Mouse (Mus musculus) limb, embryonic 15.5 days (tissue): ENCODE results near the gene Ulk3. TPM values are rescaled to one million over a fixed set of nuclear protein-coding genes. Genes with fewer than 3 reads are reported as not detected.

Source experiments
- ATAC-seq: fragments of 200-750 bp; cut with Nextera tagmentation; 2 replicates; pipeline ENCODE4 v1.8.0; 2017; ENCODE audit warnings: low read depth, moderate TSS enrichment; ENCODE audit not compliant: insufficient number of reproducible peaks, low FRiP score, low TSS enrichment
- H3K27ac ChIP-seq: fragments of 300-500 bp; sonication (generic); 2 replicates; pipeline ENCODE4 v1.5.1; 2015; ENCODE audit warnings: moderate library complexity, mild to moderate bottlenecking, inconsistent platforms
- H3K27me3 ChIP-seq: fragments of 300-500 bp; sonication (generic); 2 replicates; pipeline ENCODE4 v1.6.1; 2015; ENCODE audit warnings: inconsistent platforms
- H3K36me3 ChIP-seq: fragments of 300-500 bp; sonication (generic); 2 replicates; pipeline ENCODE4 v1.6.1; 2015; ENCODE audit warnings: inconsistent platforms
- H3K4me1 ChIP-seq: fragments of 300-500 bp; sonication (generic); 2 replicates; pipeline ENCODE4 v1.6.1; 2015; ENCODE audit warnings: inconsistent platforms
- H3K4me2 ChIP-seq: fragments of 300-500 bp; sonication (generic); 2 replicates; pipeline ENCODE4 v1.6.1; 2015; ENCODE audit warnings: mild to moderate bottlenecking, inconsistent platforms
- H3K4me3 ChIP-seq: fragments of 300-500 bp; sonication (generic); 2 replicates; pipeline ENCODE4 v1.5.1; 2015; ENCODE audit warnings: mild to moderate bottlenecking, inconsistent platforms
- H3K9ac ChIP-seq: fragments of 300-500 bp; sonication (generic); 2 replicates; pipeline ENCODE4 v1.6.1; 2015; ENCODE audit warnings: inconsistent platforms
- H3K9me3 ChIP-seq: fragments of 300-500 bp; sonication (generic); 2 replicates; pipeline ENCODE4 v1.6.1; 2016; ENCODE audit warnings: inconsistent platforms
- WGBS: fragments of 180-500 bp; shearing (Covaris S2); methylation state at CpG from one replicate; pipeline ENCODE4 v1.1.7; 2015; 5-methylcytosine and 5-hydroxymethylcytosine counted together
- polyA plus RNA-seq: library from polyadenylated mRNA; unstranded; fragments of >200 nt; fragmentation: Nextera tagmentation; extraction: Ambion mirVana; gene quantifications from 2 replicates; pipeline ENCODE4 v1.2.1, GENCODE M21; 2015

Ulk3 gene
- polyA plus RNA-seq, 1 experiment from 2014 or later, result 23.2 TPM

DNA sequence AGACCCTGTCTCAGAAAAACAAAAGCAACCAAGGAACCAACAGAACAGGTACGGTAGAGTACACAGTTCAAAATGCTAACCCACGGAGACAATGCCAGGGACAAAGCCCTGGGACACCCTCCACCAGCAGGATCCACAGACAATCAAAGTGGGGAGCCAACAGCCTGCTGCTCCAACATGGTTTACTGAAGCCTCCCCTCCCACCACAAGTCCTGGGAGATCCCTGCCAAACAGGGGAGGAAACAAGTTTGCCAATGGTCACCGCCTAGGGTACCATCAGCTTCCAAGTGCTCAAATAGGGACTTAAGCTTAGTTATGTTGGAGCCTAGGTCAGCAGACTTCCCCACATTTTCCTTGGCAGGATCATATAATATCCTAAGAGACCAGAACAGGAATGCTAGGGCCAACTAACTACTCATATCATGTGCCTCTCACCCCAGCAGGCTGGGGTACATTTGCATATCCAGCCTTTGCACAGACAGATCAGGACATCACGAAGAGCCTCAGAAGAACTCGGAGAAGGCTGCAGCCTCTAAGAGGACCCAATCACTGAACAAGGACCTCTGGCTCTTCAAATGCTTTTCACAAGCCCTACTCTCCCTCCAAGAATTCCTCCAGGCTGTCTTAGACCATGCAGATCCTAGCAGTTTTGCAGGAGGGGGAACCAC is 50.5 kb downstream of the Ulk3 start:
- Histone ChIP-seq H3K4me1 (peaks cover 76% of the 10 kb centered on the region), H3K27me3 (no peaks in the 10 kb centered on the region), H3K4me2 (peak overlapping the region; percentile 46), H3K36me3 (peaks cover 11% of the 10 kb centered on the region; the same call in 1 of the 2 replicates), H3K27ac (peak overlapping the region; percentile 88), H3K4me3 (peak overlapping the region; percentile 18), H3K9ac (peak overlapping the region; percentile 23; the same call in 1 of the 2 replicates), H3K9me3 (no peaks in the 10 kb centered on the region)
- 53% methylated on average over 5 of the region's 5 CpGs for WGBS
- no peak for ATAC-seq

GRCm38 (mm10) chr9:57640384-57640783 is 51.1 kb downstream of the Ulk3 start:
- WGBS, result 5% methylated on average over 15 of the region's 15 CpGs
- Histone ChIP-seq H3K4me1 (peaks cover 78% of the 10 kb centered on the region), H3K36me3 (peaks cover 11% of the 10 kb centered on the region; the same call in 1 of the 2 replicates), H3K27ac (peak overlapping the region; percentile 88), H3K4me2 (peak overlapping the region; percentile 46), H3K9me3 (no peaks in the 10 kb centered on the region), H3K4me3 (peak overlapping the region; percentile 18), H3K27me3 (no peaks in the 10 kb centered on the region), H3K9ac (0 out of 2 replicates have a peak overlapping the region, but pooled peaks have one; percentile 23)
- peak; percentile 46; the same call in 1 of the 2 replicates for ATAC-seq

DNA sequence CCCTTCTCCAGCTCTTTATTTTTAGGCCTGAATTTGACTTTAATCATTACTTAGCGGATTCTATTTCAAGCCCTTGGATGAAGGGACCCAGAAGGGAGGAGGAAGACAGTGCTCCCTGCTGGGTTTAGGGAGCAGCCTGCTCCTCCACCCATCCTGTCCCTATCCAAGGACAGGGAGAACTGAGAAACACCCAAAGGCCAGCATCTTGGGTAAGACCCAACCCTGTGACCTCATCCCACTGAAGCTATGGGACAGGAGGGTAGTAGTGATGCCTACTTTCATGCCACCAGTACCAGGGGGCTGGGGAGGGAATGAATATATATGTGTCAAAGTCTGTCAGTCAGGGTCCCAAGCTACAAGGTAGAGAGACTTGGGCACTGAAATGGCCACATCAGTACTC is 51.8 kb downstream of the Ulk3 start:
- H3K4me2 ChIP-seq, result peak overlapping the region; percentile 46
- no peaks in the 10 kb centered on the region for H3K27me3 ChIP-seq
- H3K4me3 ChIP-seq, result peak overlapping the region; percentile 18
- H3K9me3 ChIP-seq, result no peaks in the 10 kb centered on the region
- peaks cover 11% of the 10 kb centered on the region; the same call in 1 of the 2 replicates for H3K36me3 ChIP-seq
- no peak for ATAC-seq
- peak overlapping the region; percentile 0; the same call in 1 of the 2 replicates for H3K9ac ChIP-seq
- H3K27ac ChIP-seq, result peak overlapping the region; percentile 88
- WGBS, result 83% methylated on average over 1 of the region's 1 CpGs
- H3K4me1 ChIP-seq, result peaks cover 80% of the 10 kb centered on the region

- Histone ChIP-seq H3K4me3 (no peak overlapping the region; the same call in 1 of the 2 replicates), H3K4me1 (peaks cover 79% of the 10 kb centered on the region), H3K36me3 (peaks cover 11% of the 10 kb centered on the region; the same call in 1 of the 2 replicates), H3K27me3 (no peaks in the 10 kb centered on the region), H3K27ac (0 out of 2 replicates have a peak overlapping the region, but pooled peaks have one; percentile 88), H3K9me3 (no peaks in the 10 kb centered on the region), H3K4me2 (no peak overlapping the region), H3K9ac (no peak overlapping the region)
- no peak for ATAC-seq
- WGBS, result 79% methylated on average over 13 of the region's 13 CpGs
These were observed 52.7 kb downstream of the Ulk3 start for GRCm38 (mm10) chr9:57641775-57642550.

- Histone ChIP-seq H3K9ac (peak overlapping the region; percentile 100; the same call in 1 of the 2 replicates), H3K36me3 (peaks cover 11% of the 10 kb centered on the region; the same call in 1 of the 2 replicates), H3K4me1 (peaks cover 65% of the 10 kb centered on the region), H3K27ac (peak overlapping the region; percentile 27; the same call in 1 of the 2 replicates), H3K4me2 (peak overlapping the region; percentile 83), H3K9me3 (no peaks in the 10 kb centered on the region), H3K27me3 (no peaks in the 10 kb centered on the region), H3K4me3 (peak overlapping the region; percentile 94)
- no peak for ATAC-seq
- WGBS, result 65% methylated on average over 9 of the region's 9 CpGs
These were observed 54.1 kb downstream of the Ulk3 start for GRCm38 (mm10) chr9:57643169-57643855.

GRCm38 (mm10) chr9:57643856-57644180 is 54.6 kb downstream of the Ulk3 start:
- Histone ChIP-seq H3K4me1 (peaks cover 60% of the 10 kb centered on the region), H3K36me3 (peaks cover 11% of the 10 kb centered on the region; the same call in 1 of the 2 replicates), H3K4me2 (peak overlapping the region; percentile 83), H3K27me3 (no peaks in the 10 kb centered on the region), H3K4me3 (peak overlapping the region; percentile 94), H3K27ac (peak overlapping the region; percentile 27; the same call in 1 of the 2 replicates), H3K9me3 (no peaks in the 10 kb centered on the region), H3K9ac (peak overlapping the region; percentile 100)
- 29% methylated on average over 7 of the region's 7 CpGs for WGBS
- no peak for ATAC-seq

GRCm38 (mm10) chr9:57644442-57644943 is 55.2 kb downstream of the Ulk3 start:
- Histone ChIP-seq H3K4me1 (peaks cover 53% of the 10 kb centered on the region), H3K9me3 (no peaks in the 10 kb centered on the region), H3K4me3 (peak overlapping the region; percentile 94), H3K9ac (peak overlapping the region; percentile 100), H3K4me2 (peak overlapping the region; percentile 83), H3K36me3 (peaks cover 11% of the 10 kb centered on the region; the same call in 1 of the 2 replicates), H3K27ac (peak overlapping the region; percentile 96), H3K27me3 (no peaks in the 10 kb centered on the region)
- no peak for ATAC-seq
- WGBS, result under 1% methylated on average over 18 of the region's 18 CpGs

DNA sequence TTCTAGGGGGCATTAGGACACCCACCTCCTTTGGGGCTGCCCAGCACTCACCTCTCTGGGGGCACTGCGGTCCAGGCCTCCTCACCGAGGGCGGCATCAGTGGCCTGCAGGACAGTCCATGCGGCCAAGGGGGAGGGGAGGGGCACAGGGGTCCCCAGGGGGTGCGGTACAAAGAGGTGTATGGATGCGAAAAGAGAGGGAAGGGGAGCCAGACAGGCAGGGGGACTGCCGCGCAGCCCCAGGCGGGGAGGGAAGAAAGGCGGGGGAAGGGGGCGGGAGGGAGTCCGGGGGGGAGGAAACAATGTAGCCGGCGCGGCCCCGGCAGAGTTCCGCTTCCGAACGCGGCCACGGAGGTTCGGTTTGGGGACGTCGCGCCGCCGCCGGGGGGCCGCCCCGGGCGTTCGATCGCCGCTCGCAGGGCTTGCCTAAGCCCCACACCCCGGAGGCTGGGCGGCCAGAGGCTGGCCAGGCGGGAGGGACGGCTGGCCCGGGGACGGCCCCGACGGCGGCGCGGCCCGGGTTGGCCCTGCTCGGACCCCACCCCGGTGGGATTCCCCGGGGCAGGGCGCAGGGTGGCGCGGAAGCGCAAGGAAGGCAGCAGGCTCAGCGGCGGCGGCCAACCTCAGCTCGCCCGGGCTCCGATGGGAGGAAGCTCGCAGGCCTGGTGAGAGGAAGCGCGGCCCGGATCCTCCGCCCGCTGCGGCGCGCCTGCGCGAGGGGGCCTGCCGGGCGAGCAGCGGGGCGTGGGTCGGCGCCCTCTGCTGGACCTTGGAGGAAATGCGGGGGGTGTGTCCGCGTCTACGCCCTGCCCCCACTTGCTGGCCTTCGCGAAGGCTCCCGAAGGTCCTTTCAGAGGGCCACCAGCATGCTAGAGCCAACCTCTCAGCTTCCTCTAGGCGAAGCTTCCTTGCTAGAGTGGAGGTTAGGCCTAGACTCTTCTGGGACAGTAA is 56.0 kb downstream of the Ulk3 start:
- H3K36me3 ChIP-seq, result peaks cover 11% of the 10 kb centered on the region; the same call in 1 of the 2 replicates
- peak overlapping the region; percentile 100 for H3K9ac ChIP-seq
- H3K27me3 ChIP-seq, result no peaks in the 10 kb centered on the region
- peak overlapping the region; percentile 96 for H3K27ac ChIP-seq
- no peaks in the 10 kb centered on the region for H3K9me3 ChIP-seq
- peaks cover 46% of the 10 kb centered on the region for H3K4me1 ChIP-seq
- H3K4me2 ChIP-seq, result peak overlapping the region; percentile 83
- under 1% methylated on average over 71 of the region's 85 CpGs for WGBS
- ATAC-seq, result peak; percentile 85
- H3K4me3 ChIP-seq, result peak overlapping the region; percentile 94
